Mouse (Mus musculus): ENCODE data around the gene Tsc22d3. TPM values are rescaled to one million over a fixed set of nuclear protein-coding genes. Genes with fewer than 3 reads are reported as not detected.
A peak's percentile ranks its signal among the peaks of the same experiment; 100 is the strongest.

The Tsc22d3 gene
- total and polyA plus RNA-seq, 2 experiments from 2014 or later: 92.2 to 114 TPM

- WGBS: 74% methylated on average over 2 of the region's 2 CpGs
- ATAC-seq: no peak
Observed at GRCm38 (mm10) chrX:140565759-140566158, 34.7 kb downstream of the Tsc22d3 start.

DNA sequence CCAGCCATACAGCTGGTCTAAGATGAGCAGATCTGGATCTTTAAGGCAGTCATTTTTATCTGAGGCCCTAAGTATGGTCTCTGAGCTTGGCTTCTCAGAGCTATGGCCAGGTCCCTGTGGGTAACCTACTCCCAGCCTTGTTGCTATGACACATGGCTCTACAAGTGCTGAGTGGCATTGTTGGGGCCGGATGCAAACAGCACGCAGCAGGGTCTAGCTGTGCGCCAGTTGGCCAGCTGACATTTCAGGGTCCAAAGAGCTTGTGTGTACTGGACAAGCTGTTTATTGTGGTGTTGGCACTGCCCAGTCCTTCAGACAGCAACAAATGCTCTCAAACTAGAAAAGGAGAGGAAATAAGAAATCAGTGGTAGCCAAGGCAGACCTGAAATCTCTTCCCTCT, 35.2 kb downstream of the Tsc22d3 start:
- Histone ChIP-seq H3K36me3 (ENCODE audit: insufficient read depth) (no peaks in the 10 kb centered on the region), H3K9ac (no peak overlapping the region), H3K27me3 (ENCODE audit: insufficient read depth, low read length) (peaks cover 5% of the 10 kb centered on the region; the same call in 1 of the 2 replicates), H3K4me3 (ENCODE audit: low read depth, low read length) (no peak overlapping the region), H3K9me3 (ENCODE audit: low read length) (no peaks in the 10 kb centered on the region), H3K27ac (ENCODE audit: low read depth, low read length) (no peak overlapping the region), H3K4me2 (ENCODE audit: low read depth) (no peak overlapping the region), H3K4me1 (ENCODE audit: insufficient read depth) (no peaks in the 10 kb centered on the region)
- ATAC-seq: peak; percentile 78
- 90% methylated on average over 3 of the region's 3 CpGs for WGBS
- peak; percentile 22 for DNase-seq
- TF ChIP-seq CTCF (IDR thresholded peaks at IDR 0.05; ENCODE audit: low read depth): no peak

More at GRCm38 (mm10) chrX:140565759-140566158, 34.7 kb downstream of the Tsc22d3 start:
- Histone ChIP-seq H3K27ac (ENCODE audit: low read depth, low read length) (no peak overlapping the region), H3K4me3 (ENCODE audit: low read depth, low read length) (no peak overlapping the region), H3K9ac (no peak overlapping the region), H3K36me3 (ENCODE audit: insufficient read depth) (no peaks in the 10 kb centered on the region), H3K27me3 (ENCODE audit: insufficient read depth, low read length) (peaks cover 5% of the 10 kb centered on the region; the same call in 1 of the 2 replicates), H3K9me3 (ENCODE audit: low read length) (no peaks in the 10 kb centered on the region), H3K4me1 (ENCODE audit: insufficient read depth) (no peaks in the 10 kb centered on the region), H3K4me2 (ENCODE audit: low read depth) (no peak overlapping the region)
- TF ChIP-seq CTCF (IDR thresholded peaks at IDR 0.05; ENCODE audit: low read depth): no peak
- DNase-seq: no peak

DNA sequence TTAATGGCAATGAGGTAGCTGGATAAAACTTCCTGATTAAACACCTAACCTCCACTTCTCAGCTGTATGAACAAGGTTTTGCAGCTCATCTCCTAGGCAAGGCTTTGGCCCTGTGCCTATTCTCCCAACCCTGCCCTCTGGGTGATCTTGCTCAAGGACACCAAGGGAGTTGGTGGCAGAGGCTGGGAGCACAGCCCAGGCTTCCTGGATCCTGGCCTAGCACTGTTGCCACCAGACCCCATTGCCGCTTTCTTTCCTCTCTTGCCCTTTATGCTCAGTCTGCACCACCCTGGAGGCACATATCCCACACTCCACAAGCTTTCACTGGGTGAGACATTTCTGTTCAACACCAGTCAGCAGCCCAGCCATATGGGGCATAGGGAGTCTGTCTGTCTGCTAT, 35.7 kb downstream of the Tsc22d3 start:
- H3K36me3 ChIP-seq (ENCODE audit: insufficient read depth): no peaks in the 10 kb centered on the region
- no peaks in the 10 kb centered on the region for H3K4me1 ChIP-seq (ENCODE audit: insufficient read depth)
- no peak overlapping the region for H3K27ac ChIP-seq (ENCODE audit: low read depth, low read length)
- no peaks in the 10 kb centered on the region for H3K9me3 ChIP-seq (ENCODE audit: low read length)
- no peak overlapping the region for H3K4me3 ChIP-seq (ENCODE audit: low read depth, low read length)
- no peak overlapping the region for H3K4me2 ChIP-seq (ENCODE audit: low read depth)
- H3K9ac ChIP-seq: no peak overlapping the region
- WGBS: 83% methylated on average over 1 of the region's 1 CpGs
- TF ChIP-seq CTCF (IDR thresholded peaks at IDR 0.05; ENCODE audit: low read depth): no peak
- DNase-seq (no peak), ATAC-seq (peak; percentile 36)
- peaks cover 5% of the 10 kb centered on the region; the same call in 1 of the 2 replicates for H3K27me3 ChIP-seq (ENCODE audit: insufficient read depth, low read length)

DNA sequence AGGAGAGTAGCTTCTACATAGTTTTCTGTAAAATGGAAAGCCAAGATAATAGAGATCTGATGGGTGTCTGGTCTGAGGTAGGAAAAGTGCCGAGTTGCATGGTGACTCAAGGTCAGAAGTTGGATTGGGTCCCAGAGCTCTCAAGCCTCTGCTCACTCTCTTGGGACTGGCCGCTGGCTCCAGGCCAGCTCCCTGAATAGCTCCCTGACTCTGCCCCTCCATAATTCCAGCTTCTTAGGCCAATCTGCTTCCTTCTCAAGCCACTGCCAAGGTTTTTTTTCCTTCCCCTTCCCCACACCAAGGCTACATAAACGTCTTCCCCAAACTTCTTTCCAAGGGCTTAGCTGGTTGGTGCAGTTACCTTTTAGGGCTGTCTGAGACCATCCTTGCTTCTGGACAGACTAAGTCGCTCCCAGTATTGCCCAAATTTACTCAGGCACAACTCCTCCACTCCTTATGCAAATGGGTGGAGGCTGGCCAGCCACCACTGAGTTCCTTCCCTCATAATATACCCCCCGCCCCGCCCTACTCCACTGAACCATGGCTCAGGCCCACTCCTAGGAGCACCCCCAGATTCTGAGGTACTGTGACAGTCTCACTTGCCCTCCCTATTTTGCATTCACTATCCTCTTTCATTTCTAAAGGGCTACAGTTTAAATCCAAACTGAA, 42.1 kb downstream of the Tsc22d3 start:
- DNase-seq (no peak), ATAC-seq (no peak)
- no peak overlapping the region for H3K4me3 ChIP-seq (ENCODE audit: low read depth, low read length)
- no peak overlapping the region for H3K4me2 ChIP-seq (ENCODE audit: low read depth)
- H3K27me3 ChIP-seq (ENCODE audit: insufficient read depth, low read length): no peaks in the 10 kb centered on the region
- no peak for TF ChIP-seq CTCF (IDR thresholded peaks at IDR 0.05; ENCODE audit: low read depth)
- H3K9me3 ChIP-seq (ENCODE audit: low read length): no peaks in the 10 kb centered on the region
- no peaks in the 10 kb centered on the region for H3K36me3 ChIP-seq (ENCODE audit: insufficient read depth)
- no peak overlapping the region for H3K27ac ChIP-seq (ENCODE audit: low read depth, low read length)
- WGBS: 77% methylated on average over 6 of the region's 6 CpGs
- no peaks in the 10 kb centered on the region for H3K4me1 ChIP-seq (ENCODE audit: insufficient read depth)
- H3K9ac ChIP-seq: no peak overlapping the region

DNA sequence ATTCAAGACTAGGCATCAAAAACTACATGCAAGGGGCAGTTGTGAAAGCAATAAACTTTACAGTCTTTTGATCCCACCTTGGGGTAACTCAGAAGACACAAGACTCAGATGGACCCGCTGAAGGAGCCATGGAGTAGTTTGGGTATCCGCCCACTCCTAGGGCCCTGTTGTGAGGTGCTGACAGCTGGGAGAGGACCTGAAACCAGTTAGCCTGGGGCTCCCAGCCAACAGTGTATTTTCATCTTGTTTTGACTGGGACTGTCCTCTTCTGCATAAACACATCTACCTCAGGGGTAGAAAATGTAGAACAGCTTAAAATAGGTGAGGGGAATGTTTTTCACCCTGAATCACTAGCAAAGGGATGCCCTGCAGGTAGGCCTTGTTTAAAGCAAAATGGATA, 44.5 kb downstream of the Tsc22d3 start:
- DNase-seq (no peak), ATAC-seq (no peak)
- no peak overlapping the region for H3K27ac ChIP-seq (ENCODE audit: low read depth, low read length)
- no peaks in the 10 kb centered on the region for H3K4me1 ChIP-seq (ENCODE audit: insufficient read depth)
- H3K36me3 ChIP-seq (ENCODE audit: insufficient read depth): no peaks in the 10 kb centered on the region
- H3K9ac ChIP-seq: no peak overlapping the region
- no peaks in the 10 kb centered on the region for H3K9me3 ChIP-seq (ENCODE audit: low read length)
- no peak overlapping the region for H3K4me2 ChIP-seq (ENCODE audit: low read depth)
- no peaks in the 10 kb centered on the region for H3K27me3 ChIP-seq (ENCODE audit: insufficient read depth, low read length)
- no peak for TF ChIP-seq CTCF (IDR thresholded peaks at IDR 0.05; ENCODE audit: low read depth)
- WGBS: 82% methylated on average over 2 of the region's 2 CpGs
- no peak overlapping the region for H3K4me3 ChIP-seq (ENCODE audit: low read depth, low read length)

DNA sequence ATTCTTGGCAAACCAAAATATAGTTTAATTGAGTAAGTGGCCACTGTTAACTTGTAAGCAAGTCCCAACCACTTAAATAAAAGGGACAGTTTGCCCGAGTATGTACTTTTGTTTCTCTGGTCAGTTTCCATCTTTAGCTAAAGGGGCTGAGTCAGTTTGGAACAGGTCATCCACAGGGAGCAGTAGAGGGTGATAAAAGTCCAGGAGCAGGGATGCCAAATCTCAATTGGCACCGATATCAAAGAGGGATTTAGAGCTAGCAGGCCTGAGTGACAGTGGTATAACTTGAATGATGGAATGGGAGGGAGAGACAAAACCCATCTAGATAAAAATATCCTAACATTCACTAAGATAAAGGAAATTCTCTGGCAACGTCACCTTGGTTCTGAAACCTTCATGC, 45.0 kb downstream of the Tsc22d3 start:
- WGBS: 68% methylated on average over 3 of the region's 3 CpGs
- no peak for TF ChIP-seq CTCF (IDR thresholded peaks at IDR 0.05; ENCODE audit: low read depth)
- Histone ChIP-seq H3K4me2 (ENCODE audit: low read depth) (no peak overlapping the region), H3K9me3 (ENCODE audit: low read length) (no peaks in the 10 kb centered on the region), H3K9ac (no peak overlapping the region), H3K27ac (ENCODE audit: low read depth, low read length) (no peak overlapping the region), H3K27me3 (ENCODE audit: insufficient read depth, low read length) (no peaks in the 10 kb centered on the region), H3K4me3 (ENCODE audit: low read depth, low read length) (no peak overlapping the region), H3K36me3 (ENCODE audit: insufficient read depth) (no peaks in the 10 kb centered on the region), H3K4me1 (ENCODE audit: insufficient read depth) (no peaks in the 10 kb centered on the region)
- no peak for DNase-seq
- ATAC-seq: no peak

- Histone ChIP-seq H3K4me3 (ENCODE audit: low read depth, low read length) (no peak overlapping the region), H3K27ac (ENCODE audit: low read depth, low read length) (no peak overlapping the region), H3K9ac (no peak overlapping the region), H3K4me1 (ENCODE audit: insufficient read depth) (no peaks in the 10 kb centered on the region), H3K9me3 (ENCODE audit: low read length) (no peaks in the 10 kb centered on the region), H3K4me2 (ENCODE audit: low read depth) (no peak overlapping the region), H3K27me3 (ENCODE audit: insufficient read depth, low read length) (no peaks in the 10 kb centered on the region; the same call in 1 of the 2 replicates), H3K36me3 (ENCODE audit: insufficient read depth) (no peaks in the 10 kb centered on the region)
- ATAC-seq (no peak), DNase-seq (no peak)
- TF ChIP-seq CTCF (IDR thresholded peaks at IDR 0.05; ENCODE audit: low read depth): no peak
- 82% methylated on average over 7 of the region's 7 CpGs for WGBS
Observed at GRCm38 (mm10) chrX:140547660-140548419, 52.6 kb downstream of the Tsc22d3 start.

All from forebrain, postnatal 0 days (tissue).